Mouse (Mus musculus) forebrain, postnatal 0 days (tissue): Measurements from ENCODE around the gene Rgs12. TPM values are rescaled to one million over a fixed set of nuclear protein-coding genes. Genes with fewer than 3 reads are reported as not detected.

Experiments
- ATAC-seq: fragments of 200-750 bp; cut with Nextera tagmentation; 2 replicates; pipeline ENCODE4 v1.8.0; 2017; ENCODE audit warnings: mild to moderate bottlenecking, moderate library complexity
- DNase-seq: peaks from one replicate; pipeline ENCODE4 v3.0.0-alpha.2; 2015
- H3K27ac ChIP-seq: fragments of 300-500 bp; sonication (generic); 2 replicates; pipeline ENCODE4 v1.5.1; 2014; ENCODE audit warnings: low read depth, mild to moderate bottlenecking, antibody characterized with exemption, low read length, moderate library complexity, mixed read lengths
- H3K27me3 ChIP-seq: fragments of 300-500 bp; sonication (generic); 2 replicates; pipeline ENCODE4 v1.6.1; 2014; ENCODE audit warnings: mild to moderate bottlenecking, low read length, mixed read lengths; ENCODE audit not compliant: insufficient read depth
- H3K36me3 ChIP-seq: fragments of 300-500 bp; sonication (generic); 2 replicates; pipeline ENCODE4 v1.6.1; 2014; ENCODE audit warnings: mild to moderate bottlenecking, moderate library complexity; ENCODE audit not compliant: insufficient read depth
- H3K4me1 ChIP-seq: fragments of 300-500 bp; sonication (generic); 2 replicates; pipeline ENCODE4 v1.6.1; 2014; ENCODE audit warnings: antibody characterized with exemption; ENCODE audit not compliant: insufficient read depth
- H3K4me2 ChIP-seq: fragments of 300-500 bp; sonication (generic); 2 replicates; pipeline ENCODE4 v1.6.1; 2014; ENCODE audit warnings: low read depth, mild to moderate bottlenecking, moderate library complexity
- H3K4me3 ChIP-seq: fragments of 300-500 bp; sonication (generic); 2 replicates; pipeline ENCODE4 v1.5.1; 2014; ENCODE audit warnings: low read depth, low read length, mixed read lengths
- H3K9ac ChIP-seq: fragments of 300-500 bp; sonication (generic); 2 replicates; pipeline ENCODE4 v1.6.1; 2014; ENCODE audit warnings: mild to moderate bottlenecking
- H3K9me3 ChIP-seq: fragments of 300-500 bp; sonication (generic); 2 replicates; pipeline ENCODE4 v1.6.1; 2016; ENCODE audit warnings: low read length
- CTCF ChIP-seq: sonication (generic); IDR thresholded peaks from 2 replicates; pipeline ENCODE4 v1.5.1; 2016; ENCODE audit warnings: antibody characterized with exemption, control low read depth, low read depth
- WGBS: fragments of 180-500 bp; shearing (Covaris S2); extraction: QIAGEN DNeasy Blood & Tissue Kit; methylation state at CpG from one replicate; pipeline ENCODE4 v1.1.7; 2014; 5-methylcytosine and 5-hydroxymethylcytosine counted together
- polyA plus RNA-seq: library from polyadenylated mRNA; unstranded; fragments of >200 nt; fragmentation: Nextera tagmentation; extraction: Ambion mirVana; gene quantifications from 2 replicates; pipeline ENCODE4 v1.2.1, GENCODE M21; 2015
- total RNA-seq: library from RNA; depleted of rRNA; stranded (reverse); fragments of >200 nt; gene quantifications from 2 replicates; pipeline ENCODE4 v1.2.3, GENCODE M21; 2014

Rgs12 gene
- total and polyA plus RNA-seq, 2 experiments from 2014 or later, result 34.5 to 73.8 TPM

- TF ChIP-seq CTCF, result no peak
- peaks cover 9% of the 10 kb centered on the region for H3K4me1 ChIP-seq
- no peak overlapping the region for H3K4me3 ChIP-seq
- no peaks in the 10 kb centered on the region for H3K36me3 ChIP-seq
- ATAC-seq, result no peak
- no peaks in the 10 kb centered on the region for H3K9me3 ChIP-seq
- no peak overlapping the region for H3K4me2 ChIP-seq
- no peak overlapping the region for H3K9ac ChIP-seq
- no peaks in the 10 kb centered on the region for H3K27me3 ChIP-seq
- DNase-seq, result no peak
- 82% methylated on average over 6 of the region's 6 CpGs for WGBS
- no peak overlapping the region for H3K27ac ChIP-seq
These were observed 50.0 kb downstream of the Rgs12 start for GRCm38 (mm10) chr5:34999281-34999680.

- Histone ChIP-seq H3K9ac (no peak overlapping the region), H3K4me3 (no peak overlapping the region), H3K9me3 (no peaks in the 10 kb centered on the region), H3K27me3 (no peaks in the 10 kb centered on the region), H3K27ac (no peak overlapping the region), H3K36me3 (no peaks in the 10 kb centered on the region), H3K4me2 (no peak overlapping the region), H3K4me1 (peaks cover 9% of the 10 kb centered on the region)
- DNase-seq (no peak), ATAC-seq (no peak)
- TF ChIP-seq CTCF, result no peak
These were observed 51.1 kb downstream of the Rgs12 start for GRCm38 (mm10) chr5:35000323-35000722.

GRCm38 (mm10) chr5:35001144-35001543 is 51.9 kb downstream of the Rgs12 start:
- no peaks in the 10 kb centered on the region for H3K36me3 ChIP-seq
- H3K4me2 ChIP-seq, result no peak overlapping the region
- H3K27me3 ChIP-seq, result no peaks in the 10 kb centered on the region
- no peak overlapping the region for H3K27ac ChIP-seq
- H3K9me3 ChIP-seq, result no peaks in the 10 kb centered on the region
- TF ChIP-seq CTCF, result no peak
- 75% methylated on average over 3 of the region's 3 CpGs for WGBS
- H3K9ac ChIP-seq, result no peak overlapping the region
- ATAC-seq (no peak), DNase-seq (no peak)
- H3K4me3 ChIP-seq, result no peak overlapping the region
- peaks cover 9% of the 10 kb centered on the region for H3K4me1 ChIP-seq

GRCm38 (mm10) chr5:35003611-35004162 is 54.4 kb downstream of the Rgs12 start:
- Histone ChIP-seq H3K4me1 (peaks cover 9% of the 10 kb centered on the region), H3K9ac (no peak overlapping the region), H3K27me3 (no peaks in the 10 kb centered on the region), H3K9me3 (no peaks in the 10 kb centered on the region), H3K36me3 (no peaks in the 10 kb centered on the region), H3K4me3 (no peak overlapping the region), H3K4me2 (no peak overlapping the region), H3K27ac (peak overlapping the region; percentile 35; the same call in 1 of the 2 replicates)
- DNase-seq, result peak; percentile 38
- ATAC-seq, result 0 out of 2 replicates have a peak, but pooled peaks have one; percentile 42
- TF ChIP-seq CTCF, result no peak
- WGBS, result 62% methylated on average over 7 of the region's 7 CpGs

GRCm38 (mm10) chr5:35004769-35005168 is 55.5 kb downstream of the Rgs12 start:
- WGBS, result 84% methylated on average over 2 of the region's 2 CpGs
- DNase-seq (no peak), ATAC-seq (no peak)
- H3K36me3 ChIP-seq, result no peaks in the 10 kb centered on the region
- no peak for TF ChIP-seq CTCF
- 0 out of 2 replicates have a peak overlapping the region, but pooled peaks have one; percentile 59 for H3K27ac ChIP-seq
- H3K4me1 ChIP-seq, result peaks cover 9% of the 10 kb centered on the region
- H3K9me3 ChIP-seq, result no peaks in the 10 kb centered on the region
- H3K9ac ChIP-seq, result no peak overlapping the region
- no peak overlapping the region for H3K4me2 ChIP-seq
- H3K27me3 ChIP-seq, result no peaks in the 10 kb centered on the region
- no peak overlapping the region for H3K4me3 ChIP-seq

GRCm38 (mm10) chr5:35005659-35006058 is 56.4 kb downstream of the Rgs12 start:
- ATAC-seq (no peak), DNase-seq (no peak)
- Histone ChIP-seq H3K9me3 (no peaks in the 10 kb centered on the region), H3K4me3 (no peak overlapping the region), H3K36me3 (no peaks in the 10 kb centered on the region), H3K27me3 (no peaks in the 10 kb centered on the region), H3K27ac (no peak overlapping the region), H3K4me1 (peaks cover 14% of the 10 kb centered on the region), H3K4me2 (no peak overlapping the region), H3K9ac (no peak overlapping the region)
- WGBS, result 95% methylated on average over 3 of the region's 3 CpGs
- TF ChIP-seq CTCF, result no peak

- WGBS, result 79% methylated on average over 2 of the region's 2 CpGs
- H3K4me1 ChIP-seq, result peaks cover 14% of the 10 kb centered on the region
- no peak for DNase-seq
These were observed 57.4 kb downstream of the Rgs12 start for GRCm38 (mm10) chr5:35006599-35006998.

More at GRCm38 (mm10) chr5:35006599-35006998, 57.4 kb downstream of the Rgs12 start:
- no peaks in the 10 kb centered on the region for H3K9me3 ChIP-seq
- no peak for ATAC-seq
- no peak overlapping the region for H3K27ac ChIP-seq
- H3K36me3 ChIP-seq, result no peaks in the 10 kb centered on the region
- no peaks in the 10 kb centered on the region for H3K27me3 ChIP-seq
- no peak overlapping the region for H3K4me3 ChIP-seq
- H3K4me2 ChIP-seq, result no peak overlapping the region
- no peak for TF ChIP-seq CTCF
- no peak overlapping the region for H3K9ac ChIP-seq
